Mouse (Mus musculus) mouse trophoblast stem cell (cell line): Measurements from ENCODE around the gene Lyzl4.

Experiments used
- in situ Hi-C, 2 experiments: fragments of 300-500 bp; cut with MseI, MboI; formaldehyde crosslinking; loops; 2 replicates in 1 of 2; 3 replicates in 1 of 2; pipeline ENCODE4 v1.15.1; 2025

Lyzl4 gene

GRCm38 (mm10) chr9:121532626-121533025, 109.3 kb downstream of the Lyzl4 start:
- in situ Hi-C loops, result no loop called here

DNA sequence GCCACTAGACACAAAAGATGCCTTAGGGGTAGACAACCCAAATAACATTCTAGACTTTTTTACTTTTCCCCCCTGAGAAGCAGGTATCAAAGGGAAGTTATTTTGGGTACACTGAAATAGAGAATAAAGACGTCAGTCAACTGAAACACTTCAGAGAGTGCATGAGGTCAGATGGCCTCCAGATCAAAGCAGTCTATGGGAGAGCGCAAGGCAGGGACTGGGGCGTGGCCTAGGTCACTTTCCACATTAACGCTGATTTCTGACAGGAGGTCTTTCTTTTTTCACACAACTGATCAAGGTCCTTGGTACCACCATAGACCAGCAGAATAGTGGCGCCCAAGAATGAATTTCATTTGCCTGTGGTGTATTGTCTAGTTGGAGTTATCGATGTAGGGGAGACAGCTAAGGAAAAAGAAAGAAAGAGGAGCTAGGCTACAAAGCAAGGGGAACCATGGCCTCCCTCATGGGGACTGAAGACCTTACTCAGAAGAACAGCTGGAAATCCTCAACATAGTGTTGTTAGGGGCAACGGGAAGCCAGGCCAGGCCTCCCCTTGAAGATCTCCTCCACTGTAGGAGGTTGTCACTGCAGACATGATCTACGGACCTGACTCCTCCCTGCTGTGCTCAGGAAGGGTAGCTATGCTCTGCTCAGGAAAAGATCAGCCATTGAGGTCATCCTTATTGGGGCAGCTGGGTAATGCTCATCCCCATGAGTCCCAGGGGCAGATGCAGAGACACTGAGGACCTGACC, 113.1 kb downstream of the Lyzl4 start:
- in situ Hi-C loops, result no loop called here
